Mouse (Mus musculus): ENCODE data around the gene Ccdc89.

The Ccdc89 gene

DNA sequence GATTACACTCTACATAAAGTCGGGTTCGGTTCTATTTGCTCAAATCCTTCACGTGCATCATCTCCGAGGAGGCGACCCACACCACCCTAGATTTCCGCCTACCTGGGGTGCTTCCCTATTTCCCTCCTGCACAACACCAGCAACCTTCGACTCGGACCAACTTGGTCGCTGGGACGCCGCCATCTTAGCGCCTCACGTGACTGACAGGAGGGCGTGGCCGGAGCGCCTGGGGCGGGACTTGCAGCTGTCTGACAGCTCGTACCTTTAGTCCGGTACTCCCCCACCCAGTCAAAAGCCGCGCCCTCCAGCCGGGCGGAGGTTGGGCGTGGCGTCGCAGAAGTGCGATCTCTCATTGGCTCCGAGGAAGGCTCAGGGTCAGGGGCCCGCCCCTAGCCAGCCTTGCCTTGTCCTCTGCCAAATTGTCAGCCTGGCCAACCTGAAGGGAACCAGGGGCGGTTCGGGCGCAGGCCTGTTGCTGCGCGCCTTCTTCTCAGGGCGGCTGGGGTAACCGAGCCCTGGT lies 49.5 kb downstream of the Ccdc89 start, which contains the start of gene Tmem126b:
Tmem126b (minus strand) TSS at position 209 of the 520 bp plus-strand sequence.
- DNase-seq = peak; percentile 100

DNA sequence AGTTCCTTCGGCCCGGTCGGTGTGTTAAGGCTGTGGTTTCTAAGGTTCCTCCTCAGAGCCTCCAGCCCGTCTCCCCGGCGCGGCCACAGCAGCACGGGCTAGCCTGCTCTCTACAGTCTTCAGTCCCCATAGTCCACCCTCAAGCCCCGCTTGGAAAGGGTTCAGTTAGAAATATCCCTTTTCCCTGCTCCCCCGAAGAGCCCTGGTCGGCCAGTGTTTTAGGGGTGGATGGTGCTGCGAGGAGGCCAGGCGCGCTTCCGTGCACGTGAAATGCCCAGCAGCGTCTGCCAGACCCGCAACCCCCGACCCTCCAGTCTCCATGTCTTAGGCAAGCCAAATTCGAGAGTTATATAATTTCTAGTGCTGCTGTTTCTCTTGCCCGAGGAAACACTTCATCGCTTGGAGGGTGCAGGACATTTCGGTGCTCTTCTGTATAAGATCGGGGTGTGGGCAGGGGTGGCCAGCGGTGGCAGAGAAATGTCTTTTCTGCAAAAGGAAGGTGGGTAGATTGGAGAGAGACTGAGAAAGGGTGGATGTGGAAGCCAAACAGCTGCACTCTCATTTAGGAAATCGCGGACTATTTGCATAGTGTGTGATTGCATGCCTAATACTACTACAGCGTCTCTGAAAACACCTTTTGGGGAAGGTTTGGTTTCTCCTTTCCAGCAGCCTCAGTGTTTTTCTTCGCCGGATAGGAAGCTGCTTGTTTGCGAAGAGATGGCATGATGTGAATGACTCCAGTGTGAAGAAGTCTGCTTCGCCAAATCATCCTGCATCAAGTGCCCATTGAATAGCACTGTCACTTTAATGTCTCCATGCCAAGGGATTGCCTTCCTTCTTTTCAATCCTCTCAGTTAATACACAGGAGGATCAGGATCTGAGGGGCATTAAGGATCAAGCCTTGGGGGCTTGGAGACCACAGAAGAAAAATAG lies 50.2 kb downstream of the Ccdc89 start, which contains the start of gene Dlg2:
Dlg2 (plus strand) TSS at position 360 of the 933 bp plus-strand sequence.
- DNase-seq = peak in 1 of 2 experiments; percentile 48

Data from kidney, adult 8-10 months (tissue).